25 mouse cellular contexts compared by ENCODE assay signal in the genomic region with DNA sequence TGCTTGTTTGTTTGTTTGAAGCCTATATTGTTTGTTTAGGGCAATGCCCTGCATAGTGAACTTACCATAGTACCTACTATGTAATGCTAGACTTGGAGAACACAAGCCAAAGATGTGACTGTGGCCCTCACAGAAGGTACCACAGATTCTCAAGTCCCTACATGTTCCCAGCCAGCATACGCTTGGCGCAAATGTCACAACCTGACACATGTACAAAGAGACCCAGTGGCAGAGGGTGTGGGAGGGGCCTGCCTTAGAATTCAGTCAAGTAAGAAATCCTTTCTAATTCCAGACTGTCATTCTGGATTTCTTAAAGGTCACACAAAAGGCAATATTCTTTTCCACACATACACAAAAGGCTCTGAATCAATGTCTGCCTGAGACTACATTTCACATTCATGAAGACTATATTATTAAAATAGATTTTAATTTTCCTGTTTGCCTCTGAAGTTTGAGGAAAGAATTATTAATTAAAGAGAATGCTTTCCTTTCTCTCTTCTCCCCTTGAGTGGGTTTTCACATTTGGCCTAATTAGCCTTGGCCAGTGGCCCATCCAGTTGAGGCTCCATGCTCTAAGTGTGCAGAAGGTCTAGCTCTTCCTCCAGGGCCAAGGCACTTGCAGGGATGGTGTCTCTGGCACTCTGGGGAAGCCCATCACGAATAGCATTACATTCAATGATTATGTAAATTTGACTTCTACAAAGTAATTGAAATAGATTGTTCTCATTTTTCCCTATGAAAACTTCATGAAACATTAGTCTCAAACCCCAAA.
DNase-seq lines count a peak whose midpoint lies in the region; ATAC-seq lines count a peak whose summit lies in the region.
"Had no signal": no experiment of that assay in that cellular context is flagged by ENCODE, and none has a peak within 500 bp of the region (broad histone marks: within the 10 kb centered on the region; RNA-seq: fewer than 3 reads in every experiment).

No protein-coding gene starts in this region.

- no peak overlapping the region for H3K4me2 ChIP-seq in embryonic facial prominence, embryonic 14.5 days (ENCODE audit: low read depth, low read length)
- no peak overlapping the region for H3K4me2 ChIP-seq in forebrain, embryonic 16.5 days (ENCODE audit: low read length)
- H3K4me2 ChIP-seq in forebrain, embryonic 15.5 days (replicated peaks), result no peak overlapping the region
- no peak overlapping the region for H3K4me2 ChIP-seq in liver, embryonic 11.5 days
- H3K4me2 ChIP-seq: embryonic facial prominence, embryonic 12.5 days; forebrain, embryonic 12.5 days; heart, embryonic 11.5 days; hindbrain, embryonic 12.5 days had no signal

- H3K4me3 ChIP-seq in embryonic facial prominence, embryonic 14.5 days (ENCODE audit: low read depth, low read length), result no peak overlapping the region
- H3K4me3 ChIP-seq in embryonic facial prominence, embryonic 10.5 days, result no peak overlapping the region
- no peak overlapping the region for H3K4me3 ChIP-seq in forebrain, embryonic 16.5 days (replicated peaks; ENCODE audit: low read length)
- no peak overlapping the region for H3K4me3 ChIP-seq in forebrain, embryonic 15.5 days
- H3K4me3 ChIP-seq in liver, embryonic 11.5 days (ENCODE audit: low read depth, low read length), result no peak overlapping the region
- H3K4me3 ChIP-seq: embryonic facial prominence, embryonic 12.5 days; erythroblast, embryonic 14.5 days; forebrain, embryonic 12.5 days; gastrocnemius, adult 2 months; hindbrain, embryonic 12.5 days had no signal

- H3K9me3 ChIP-seq in embryonic facial prominence, embryonic 14.5 days (ENCODE audit: control insufficient read depth, low read length), result no peaks in the 10 kb centered on the region
- no peaks in the 10 kb centered on the region for H3K9me3 ChIP-seq in embryonic facial prominence, embryonic 10.5 days
- H3K9me3 ChIP-seq in forebrain, embryonic 16.5 days (ENCODE audit: control insufficient read depth, low read length), result no peaks in the 10 kb centered on the region
- H3K9me3 ChIP-seq in forebrain, embryonic 15.5 days, result no peaks in the 10 kb centered on the region
- no peaks in the 10 kb centered on the region for H3K9me3 ChIP-seq in liver, embryonic 11.5 days (ENCODE audit: control insufficient read depth, low read length)
- H3K9me3 ChIP-seq: embryonic facial prominence, embryonic 12.5 days; forebrain, embryonic 12.5 days; hindbrain, embryonic 12.5 days had no signal

- ATAC-seq in embryonic facial prominence, embryonic 14.5 days (ENCODE audit: low read depth), result no peak
- ATAC-seq in forebrain, embryonic 16.5 days, result peak; percentile 62
- ATAC-seq in forebrain, embryonic 15.5 days (replicated peaks), result no peak; the same call in 1 of the 2 replicates
- ATAC-seq in liver, embryonic 11.5 days (replicated peaks; ENCODE audit: low FRiP score), result no peak
- ATAC-seq: CD4-positive, CD25-positive, alpha-beta regulatory T cell, adult 4 months; hindbrain, embryonic 16.5 days; inflammation-experienced regulatory T-cells, adult 6 months; intestine, embryonic 16.5 days had no signal

- H3K9ac ChIP-seq in embryonic facial prominence, embryonic 14.5 days (ENCODE audit: low read depth, low read length), result no peak overlapping the region
- no peak overlapping the region for H3K9ac ChIP-seq in forebrain, embryonic 16.5 days (replicated peaks; ENCODE audit: low read depth, low read length)
- no peak overlapping the region for H3K9ac ChIP-seq in forebrain, embryonic 15.5 days (replicated peaks)
- H3K9ac ChIP-seq in liver, embryonic 11.5 days (ENCODE audit: low read depth, low read length), result no peak overlapping the region
- H3K9ac ChIP-seq: embryonic facial prominence, embryonic 12.5 days; forebrain, embryonic 12.5 days; hindbrain, embryonic 12.5 days had no signal

- no peak overlapping the region for H3K27ac ChIP-seq in embryonic facial prominence, embryonic 14.5 days (replicated peaks; ENCODE audit: low read depth, low read length)
- no peak overlapping the region for H3K27ac ChIP-seq in embryonic facial prominence, embryonic 10.5 days (replicated peaks)
- H3K27ac ChIP-seq in forebrain, embryonic 16.5 days (ENCODE audit: low read length), result no peak overlapping the region
- H3K27ac ChIP-seq in forebrain, embryonic 15.5 days (replicated peaks), result no peak overlapping the region
- H3K27ac ChIP-seq in liver, embryonic 11.5 days (ENCODE audit: low read depth, low read length), result no peak overlapping the region
- H3K27ac ChIP-seq: embryonic facial prominence, embryonic 12.5 days; forebrain, embryonic 12.5 days; gastrocnemius, adult 2 months; hindbrain, embryonic 12.5 days had no signal

- 72% methylated on average over 3 of the region's 3 CpGs for WGBS in embryonic facial prominence, embryonic 14.5 days
- 82% methylated on average over 3 of the region's 3 CpGs for WGBS in embryonic facial prominence, embryonic 10.5 days
- WGBS in forebrain, embryonic 16.5 days, result 22% methylated on average over 3 of the region's 3 CpGs
- WGBS in forebrain, embryonic 15.5 days, result 35% methylated on average over 3 of the region's 3 CpGs
- 79% methylated on average over 3 of the region's 3 CpGs for WGBS in liver, embryonic 11.5 days

- peak; percentile 33 for DNase-seq in embryonic facial prominence, embryonic 14.5 days (ENCODE audit: low spot score)
- DNase-seq in embryonic facial prominence, embryonic 10.5 days (ENCODE audit: low spot score), result no peak
- DNase-seq in left cerebral cortex, postnatal 4 days, result peak; percentile 22
- no peak for DNase-seq in left cerebral cortex, postnatal 14 days (ENCODE audit: low spot score in 2 of 2)
- DNase-seq in fat pad, adult 2 months (ENCODE audit: extremely low read depth, low read depth, low spot score), result peak; percentile 2
- no peak for DNase-seq in liver, embryonic 11.5 days (ENCODE audit: low spot score)
- DNase-seq: adrenal gland, adult 2 months; adrenal gland, postnatal 14 days; cerebellum, adult 11-12 months; cerebellum, adult 9-10 months; gastrocnemius, adult 2 months; gastrocnemius, postnatal 14 days; heart, adult 11 months; kidney, adult 18-20 months had no signal

- no peaks in the 10 kb centered on the region for H3K36me3 ChIP-seq in embryonic facial prominence, embryonic 14.5 days (ENCODE audit: control insufficient read depth, insufficient read depth, low read length)
- H3K36me3 ChIP-seq in embryonic facial prominence, embryonic 10.5 days (replicated peaks), result no peaks in the 10 kb centered on the region
- H3K36me3 ChIP-seq in forebrain, embryonic 16.5 days (ENCODE audit: control insufficient read depth, insufficient read depth), result no peaks in the 10 kb centered on the region
- H3K36me3 ChIP-seq in forebrain, embryonic 15.5 days, result no peaks in the 10 kb centered on the region
- no peaks in the 10 kb centered on the region for H3K36me3 ChIP-seq in liver, embryonic 11.5 days (ENCODE audit: control insufficient read depth, insufficient read depth, low read length)
- H3K36me3 ChIP-seq: embryonic facial prominence, embryonic 12.5 days; forebrain, embryonic 12.5 days; hindbrain, embryonic 12.5 days had no signal

- intact Hi-C loops in left cerebral cortex, postnatal 4 days (cut with DNase I), result no loop called here
- intact Hi-C loops in left cerebral cortex, postnatal 14 days (cut with DNase I), result no loop called here

- no peaks in the 10 kb centered on the region for H3K4me1 ChIP-seq in embryonic facial prominence, embryonic 14.5 days (ENCODE audit: control insufficient read depth, insufficient read depth, low read length)
- peaks cover 3% of the 10 kb centered on the region for H3K4me1 ChIP-seq in embryonic facial prominence, embryonic 10.5 days
- H3K4me1 ChIP-seq in forebrain, embryonic 16.5 days (replicated peaks; ENCODE audit: control insufficient read depth, insufficient read depth, low read length), result 0 out of 2 replicates have a peak, but pooled peaks cover 4% of the 10 kb centered on the region
- peaks cover 5% of the 10 kb centered on the region; the same call in 1 of the 2 replicates for H3K4me1 ChIP-seq in forebrain, embryonic 15.5 days
- H3K4me1 ChIP-seq in liver, embryonic 11.5 days (replicated peaks; ENCODE audit: control insufficient read depth, insufficient read depth, low read length), result no peaks in the 10 kb centered on the region
- H3K4me1 ChIP-seq: embryonic facial prominence, embryonic 12.5 days; forebrain, embryonic 12.5 days; hindbrain, embryonic 12.5 days had no signal

- no peaks in the 10 kb centered on the region for H3K27me3 ChIP-seq in embryonic facial prominence, embryonic 14.5 days (replicated peaks; ENCODE audit: control insufficient read depth, insufficient read depth, low read length)
- H3K27me3 ChIP-seq in embryonic facial prominence, embryonic 10.5 days (replicated peaks; ENCODE audit: low read depth, poor library complexity, severe bottlenecking), result no peaks in the 10 kb centered on the region
- no peaks in the 10 kb centered on the region for H3K27me3 ChIP-seq in forebrain, embryonic 16.5 days (replicated peaks; ENCODE audit: control insufficient read depth, insufficient read depth, low read length)
- H3K27me3 ChIP-seq in forebrain, embryonic 15.5 days, result no peaks in the 10 kb centered on the region
- no peaks in the 10 kb centered on the region for H3K27me3 ChIP-seq in liver, embryonic 11.5 days (replicated peaks; ENCODE audit: control insufficient read depth, insufficient read depth, low read length)
- H3K27me3 ChIP-seq: embryonic facial prominence, embryonic 12.5 days; forebrain, embryonic 12.5 days; hindbrain, embryonic 12.5 days had no signal

Comparison
In these comparisons a context has a peak if more than half of its experiments do, and no peak if none do; other contexts are left out.
1. DNase-seq: peak in embryonic facial prominence, embryonic 14.5 days (single experiment), left cerebral cortex, postnatal 4 days (single experiment) and fat pad, adult 2 months (single experiment); none in embryonic facial prominence, embryonic 10.5 days (single experiment), left cerebral cortex, postnatal 14 days (0 of 2) and liver, embryonic 11.5 days (single experiment).